Mouse (Mus musculus) ES-E14 (cell line): Measurements from ENCODE around the gene Efcab10.

Source experiments
- MAFK ChIP-seq: IDR thresholded peaks from 2 replicates; pipeline ENCODE4 v1.6.1; 2014; ENCODE audit warnings: mild to moderate bottlenecking, low read depth, low read length, inconsistent platforms; ENCODE audit not compliant: insufficient read depth
- ZC3H11A ChIP-seq: IDR thresholded peaks from 2 replicates; pipeline ENCODE4 v1.6.1; 2012; ENCODE audit warnings: low read depth, mild to moderate bottlenecking, inconsistent platforms, low read length, borderline replicate concordance
- ZNF384 ChIP-seq: IDR thresholded peaks from 2 replicates; pipeline ENCODE4 v1.6.1; 2012; ENCODE audit warnings: low read depth, low read length, inconsistent platforms

DNA sequence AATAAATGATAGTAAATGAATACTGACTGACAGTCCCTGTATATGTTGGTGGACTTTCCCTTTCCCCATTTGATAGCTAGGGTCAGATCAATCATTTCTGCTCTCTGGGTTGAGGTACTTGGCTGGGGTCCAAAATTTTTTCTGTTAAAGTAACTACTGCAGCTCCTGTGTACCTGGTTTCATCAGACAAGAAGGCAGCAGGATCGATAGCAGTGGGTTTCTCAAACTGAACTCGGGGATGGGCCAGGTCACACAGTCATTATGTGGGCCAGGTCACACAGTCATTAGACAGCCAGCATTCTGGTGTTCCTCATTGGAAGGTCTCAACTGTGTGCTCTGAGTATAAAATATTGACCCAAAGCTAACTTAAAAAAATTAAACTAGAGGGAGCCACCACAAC, 33.1 kb downstream of the Efcab10 start:
- TF ChIP-seq ZNF384 (no peak), ZC3H11A (no peak), MAFK (no peak)
